Mouse (Mus musculus) left cerebral cortex, adult 6 months (tissue): ENCODE data around the gene Cacybp. TPM values are rescaled to one million over a fixed set of nuclear protein-coding genes. Genes with fewer than 3 reads are reported as not detected.

Experiments
- long read RNA-seq, 2 experiments: library from polyadenylated mRNA; unstranded; transcript quantifications; one replicate each; pipeline ENCODE4 v2.0.0; 2019 to 2020
- polyA plus RNA-seq: library from polyadenylated mRNA; unstranded; fragments of <200 nt; fragmentation: Nextera tagmentation; gene quantifications from 2 replicates; pipeline ENCODE4 v1.2.3, GENCODE M21; 2021

Gene Cacybp
- 144 and 207 TPM in 2 replicates for polyA plus RNA-seq
- long read RNA-seq, experiment 1, transcript Cacybp-201 (6 exons, 2,098 nt): major isoform, 769 of 805 reads
- long read RNA-seq, experiment 1, partial matches to known transcripts: 7 of 805 reads
- long read RNA-seq, experiment 1, other reads (novel, unspliced or antisense): 28 of 805 reads
- long read RNA-seq, experiment 2, transcript Cacybp-201 (6 exons, 2,098 nt): major isoform, 159 of 331 reads
- long read RNA-seq, experiment 2, partial matches to known transcripts: 143 of 331 reads
- long read RNA-seq, experiment 2, other reads (novel, unspliced or antisense): 26 of 331 reads

GRCm38 (mm10) chr1:160212703-160213669 lies at the start of gene Cacybp:
Gene Cacybp (minus strand): TSS chr1:160212875.

GRCm38 (mm10) chr1:160194529-160195336 lies 17.9 kb downstream of the Cacybp start, which contains the start of gene Mrps14:
Gene Mrps14 (plus strand): TSS chr1:160195215.

GRCm38 (mm10) chr1:160153480-160153879 lies 59.2 kb downstream of the Cacybp start, which contains the start of gene Tnn:
Gene Tnn (minus strand): TSS chr1:160153580.

Other genes starting within 250 kb of the Cacybp start
- 2.3 and 4.7 TPM in 2 replicates for gene 4930523C07Rik, start 168.5 kb downstream of the Cacybp start, polyA plus RNA-seq
- gene Tnn, start 59.3 kb downstream of the Cacybp start, polyA plus RNA-seq: 0.04 and 0.05 TPM in 2 replicates
- 285 and 341 TPM in 2 replicates for gene Mrps14, start 17.7 kb downstream of the Cacybp start, polyA plus RNA-seq